9 mouse cellular contexts compared by ENCODE assay signal in genomic region chr10:100054006-100054405, GRCm38 (mm10). TPM values are rescaled to one million over a fixed set of nuclear protein-coding genes. Genes with fewer than 3 reads are reported as not detected.
A peak's percentile ranks its signal among the peaks of the same experiment; 100 is the strongest.
DNase-seq lines count a peak whose midpoint lies in the region; ATAC-seq and TF ChIP-seq lines count a peak whose summit lies in the region.
"Had no signal": no experiment of that assay in that cellular context is flagged by ENCODE, and none has a peak within 500 bp of the region (broad histone marks: within the 10 kb centered on the region; RNA-seq: fewer than 3 reads in every experiment).

No protein-coding gene starts in this region.

- peak; percentile 61 for ATAC-seq in stomach, embryonic 16.5 days (ENCODE audit: insufficient read depth, low FRiP score)
- ATAC-seq in forebrain, embryonic 11.5 days (replicated peaks; ENCODE audit: low FRiP score) = no peak
- no peak for ATAC-seq in midbrain, embryonic 13.5 days

- no peak overlapping the region for H3K4me2 ChIP-seq in stomach, embryonic 16.5 days (ENCODE audit: low read depth, low read length)
- H3K4me2 ChIP-seq in forebrain, embryonic 11.5 days (ENCODE audit: low read depth, low read length, severe bottlenecking) = no peak overlapping the region
- no peak overlapping the region for H3K4me2 ChIP-seq in midbrain, embryonic 13.5 days (replicated peaks)

- H3K4me1 ChIP-seq in stomach, embryonic 16.5 days (ENCODE audit: control insufficient read depth, insufficient read depth, low read length) = peaks cover 14% of the 10 kb centered on the region
- no peaks in the 10 kb centered on the region for H3K4me1 ChIP-seq in forebrain, embryonic 11.5 days (replicated peaks; ENCODE audit: control insufficient read depth, insufficient read depth, low read length)
- no peaks in the 10 kb centered on the region for H3K4me1 ChIP-seq in midbrain, embryonic 13.5 days (replicated peaks)

- intact Hi-C loops in gastrocnemius, adult 2 months (cut with DNase I) = no loop called here
- intact Hi-C loops in left cerebral cortex, adult 2 months (cut with DNase I) = loop anchor here (2.0 kb wide), 1 partner anchor 35 kb away; no protein-coding TSS in a partner anchor

- H3K9me3 ChIP-seq in stomach, embryonic 16.5 days (replicated peaks; ENCODE audit: control insufficient read depth, low read length) = no peaks in the 10 kb centered on the region
- no peaks in the 10 kb centered on the region for H3K9me3 ChIP-seq in forebrain, embryonic 11.5 days (ENCODE audit: control insufficient read depth, low read length)
- no peaks in the 10 kb centered on the region for H3K9me3 ChIP-seq in midbrain, embryonic 13.5 days

- TF ChIP-seq CTCF in gastrocnemius, adult 2 months (IDR thresholded peaks at IDR 0.05) = no peak
- no peak for TF ChIP-seq CTCF in left cerebral cortex, adult 2 months (IDR thresholded peaks at IDR 0.05)

- peak; percentile 43 for DNase-seq in gastrocnemius, adult 18-20 months (ENCODE audit: low spot score)
- no peak for DNase-seq in gastrocnemius, adult 2 months
- DNase-seq in right cerebral cortex, adult 18-20 months = peak; percentile 85
- DNase-seq in right cerebral cortex, postnatal 4 days = no peak
- peak; percentile 37 to 60 for DNase-seq in left cerebral cortex, adult 2 months (ENCODE audit: extremely low spot score in 1 of 2, low spot score in 2 of 2)
- DNase-seq in forebrain, embryonic 11.5 days (ENCODE audit: low spot score) = no peak

- H3K9ac ChIP-seq in stomach, embryonic 16.5 days (ENCODE audit: low read length) = no peak overlapping the region
- no peak overlapping the region for H3K9ac ChIP-seq in forebrain, embryonic 11.5 days (ENCODE audit: low read length)
- no peak overlapping the region for H3K9ac ChIP-seq in midbrain, embryonic 13.5 days (replicated peaks)

- no peak overlapping the region for H3K4me3 ChIP-seq in gastrocnemius, adult 2 months
- H3K4me3 ChIP-seq in left cerebral cortex, adult 2 months = no peak overlapping the region
- H3K4me3 ChIP-seq in stomach, embryonic 16.5 days (replicated peaks; ENCODE audit: low read length) = no peak overlapping the region
- no peak overlapping the region for H3K4me3 ChIP-seq in forebrain, embryonic 11.5 days (ENCODE audit: low read depth, low read length)
- H3K4me3 ChIP-seq in midbrain, embryonic 13.5 days (replicated peaks) = no peak overlapping the region

- 52% methylated on average over 3 of the region's 3 CpGs for whole genome bisulfite sequencing in stomach, embryonic 16.5 days
- WGBS in forebrain, embryonic 11.5 days = 79% methylated on average over 3 of the region's 3 CpGs
- WGBS in midbrain, embryonic 13.5 days = 89% methylated on average over 3 of the region's 3 CpGs

- no peaks in the 10 kb centered on the region for H3K27me3 ChIP-seq in stomach, embryonic 16.5 days (ENCODE audit: control insufficient read depth, insufficient read depth, low read length)
- no peaks in the 10 kb centered on the region for H3K27me3 ChIP-seq in forebrain, embryonic 11.5 days (ENCODE audit: control insufficient read depth, insufficient read depth, low read length)
- no peaks in the 10 kb centered on the region for H3K27me3 ChIP-seq in midbrain, embryonic 13.5 days
- H3K27me3 ChIP-seq: CH12.LX had no signal

- H3K36me3 ChIP-seq in stomach, embryonic 16.5 days (ENCODE audit: control insufficient read depth, insufficient read depth, low read length) = peaks cover 7% of the 10 kb centered on the region; the same call in 1 of the 2 replicates
- no peaks in the 10 kb centered on the region for H3K36me3 ChIP-seq in forebrain, embryonic 11.5 days (ENCODE audit: control insufficient read depth, insufficient read depth, low read length)
- H3K36me3 ChIP-seq in midbrain, embryonic 13.5 days = no peaks in the 10 kb centered on the region

- H3K27ac ChIP-seq in gastrocnemius, adult 2 months = no peak overlapping the region; the same call in 1 of the 2 replicates
- peak overlapping the region; percentile 75 for H3K27ac ChIP-seq in left cerebral cortex, adult 2 months
- H3K27ac ChIP-seq in stomach, embryonic 16.5 days (ENCODE audit: low read length) = peak overlapping the region; percentile 49; the same call in 1 of the 2 replicates
- H3K27ac ChIP-seq in forebrain, embryonic 11.5 days (ENCODE audit: low read depth, low read length) = no peak overlapping the region
- no peak overlapping the region for H3K27ac ChIP-seq in midbrain, embryonic 13.5 days

RNA-seq across cellular contexts. Expression of gene Kitl, which starts 38.6 kb away (rescaled TPM):
- total RNA-seq in gastrocnemius, adult 18-20 months (2021) = 10 to 100 TPM; 16.3 to 27.7 TPM
- total RNA-seq in gastrocnemius, adult 2 months (2021) = 10 to 100 TPM; 18.5 to 30.7 TPM
- total RNA-seq in left cerebral cortex, adult 2 months (2021) = 10 to 100 TPM; 54.4 to 58.1 TPM
- 35.9 and 36.8 TPM in 2 replicates for polyA plus RNA-seq in stomach, embryonic 16.5 days (2015; fragmentation: Nextera tagmentation; extraction: Ambion mirVana)
- 18.4 and 19.2 TPM in 2 replicates for polyA plus RNA-seq in forebrain, embryonic 11.5 days (2014; fragmentation: Nextera tagmentation; extraction: Ambion mirVana)
- polyA plus RNA-seq in midbrain, embryonic 13.5 days (2015; fragmentation: Nextera tagmentation; extraction: Ambion mirVana) = 20.2 and 21.4 TPM in 2 replicates
- total RNA-seq: CH12.LX had no signal

Comparison
In these comparisons a context has a peak if more than half of its experiments do, and no peak if none do; other contexts are left out.
1. DNase-seq: peak in gastrocnemius, adult 18-20 months (single experiment), right cerebral cortex, adult 18-20 months (single experiment) and left cerebral cortex, adult 2 months (2 of 2); none in gastrocnemius, adult 2 months (single experiment), right cerebral cortex, postnatal 4 days (single experiment) and forebrain, embryonic 11.5 days (single experiment).
2. H3K27ac ChIP-seq: peak in left cerebral cortex, adult 2 months (single experiment) and stomach, embryonic 16.5 days (single experiment); none in gastrocnemius, adult 2 months (single experiment), forebrain, embryonic 11.5 days (single experiment) and midbrain, embryonic 13.5 days (single experiment).